ENCODE assay signal across 21 mouse cellular contexts in the genomic region with DNA sequence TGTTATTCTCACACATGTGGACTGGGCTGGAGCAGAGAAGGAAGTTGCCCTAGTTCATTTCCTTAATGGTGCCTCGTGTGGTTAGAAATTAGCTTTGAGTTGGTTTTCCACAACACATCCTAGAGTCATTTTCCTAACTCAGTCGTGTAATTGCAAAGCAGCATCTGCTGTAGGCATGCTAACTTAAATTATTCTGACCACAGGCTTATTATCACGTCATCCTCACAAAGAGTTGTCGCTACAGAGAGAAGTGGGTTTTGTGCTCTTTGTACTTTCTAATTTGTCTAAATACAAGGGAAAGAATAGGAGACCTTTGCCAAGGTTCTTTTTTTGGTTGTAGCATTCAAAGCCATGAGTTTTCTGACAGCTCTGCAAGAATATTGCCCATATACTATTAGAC.
"Had no signal": no experiment of that assay in that cellular context is flagged by ENCODE, and none has a peak within 500 bp of the region (broad histone marks: within the 10 kb centered on the region; RNA-seq: fewer than 3 reads in every experiment).

No protein-coding gene starts in this region.

- H3K4me3 ChIP-seq: kidney, embryonic 15.5 days; limb, embryonic 12.5 days; limb, embryonic 15.5 days; midbrain, embryonic 12.5 days; midbrain, embryonic 15.5 days; neural tube, embryonic 13.5 days had no signal

- H3K4me2 ChIP-seq: kidney, embryonic 15.5 days; limb, embryonic 12.5 days; limb, embryonic 15.5 days; liver, embryonic 11.5 days; lung, embryonic 14.5 days; midbrain, embryonic 12.5 days; midbrain, embryonic 15.5 days; neural tube, embryonic 13.5 days had no signal

- ATAC-seq: liver, postnatal 0 days; lung, postnatal 0 days; midbrain, embryonic 15.5 days had no signal

- DNase-seq: kidney, adult 8-10 months; kidney, postnatal 10 days; kidney, postnatal 36 days; layer of hippocampus, postnatal 36 days; left cerebral cortex, postnatal 4 days; liver, postnatal 0 days; lung, embryonic 14.5 days; right cerebral cortex, postnatal 4 days; thymus, adult 2 months; thymus, postnatal 14 days had no signal

- H3K9ac ChIP-seq: kidney, embryonic 15.5 days; limb, embryonic 12.5 days; limb, embryonic 15.5 days; liver, embryonic 14.5 days; liver, postnatal 0 days; lung, embryonic 14.5 days; midbrain, embryonic 12.5 days; midbrain, embryonic 15.5 days; neural tube, embryonic 13.5 days had no signal

- H3K27me3 ChIP-seq: kidney, embryonic 15.5 days; limb, embryonic 12.5 days; limb, embryonic 15.5 days; midbrain, embryonic 12.5 days; midbrain, embryonic 15.5 days; neural tube, embryonic 13.5 days had no signal

- H3K9me3 ChIP-seq: kidney, embryonic 15.5 days; limb, embryonic 12.5 days; limb, embryonic 15.5 days; midbrain, embryonic 12.5 days; midbrain, embryonic 15.5 days; neural tube, embryonic 13.5 days had no signal

- H3K4me1 ChIP-seq: kidney, embryonic 15.5 days; limb, embryonic 12.5 days; limb, embryonic 15.5 days; midbrain, embryonic 15.5 days; neural tube, embryonic 13.5 days had no signal

- H3K27ac ChIP-seq: kidney, embryonic 15.5 days; limb, embryonic 12.5 days; limb, embryonic 15.5 days; liver, embryonic 14.5 days; macrophage; midbrain, embryonic 12.5 days; midbrain, embryonic 15.5 days; neural tube, embryonic 13.5 days; stomach, postnatal 0 days had no signal

- H3K36me3 ChIP-seq: kidney, embryonic 15.5 days; limb, embryonic 12.5 days; limb, embryonic 15.5 days; midbrain, embryonic 12.5 days; midbrain, embryonic 15.5 days; neural tube, embryonic 13.5 days had no signal
